Mouse (Mus musculus) granulocyte monocyte progenitor cell, adult 5-6 weeks (primary cell): ENCODE data around the gene Cd320. TPM values are rescaled to one million over a fixed set of nuclear protein-coding genes. Genes with fewer than 3 reads are reported as not detected.
A peak's percentile ranks its signal among the peaks of the same experiment; 100 is the strongest.
"Not testable (repeated sequence)": the region's sequence is repeated elsewhere in the genome, so short reads cannot be mapped to it uniquely, and the experiment has no call there.

ENCODE experiments used
- ATAC-seq: replicated peaks from 2 replicates; pipeline ENCODE4 v1.8.0; 2016; ENCODE audit warnings: mild to moderate bottlenecking, moderate TSS enrichment, inconsistent platforms; ENCODE audit not compliant: poor library complexity, severe bottlenecking
- total RNA-seq, 2 experiments: library from RNA; stranded (forward) in 1 of 2; stranded (reverse) in 1 of 2; fragments of 200-712, 200-1000 nt in 1 of 2; fragments of >200 nt in 1 of 2; fragmentation: Nextera tagmentation in 1 of 2; gene quantifications; 2 replicates each; pipeline ENCODE4 v1.2.3; 2014 to 2017

Cd320 gene
- total RNA-seq (2014; fragmentation: Nextera tagmentation) = 21.9 and 35.5 TPM in 2 replicates
- 20.3 and 31.3 TPM in 2 replicates for total RNA-seq (2017)

DNA sequence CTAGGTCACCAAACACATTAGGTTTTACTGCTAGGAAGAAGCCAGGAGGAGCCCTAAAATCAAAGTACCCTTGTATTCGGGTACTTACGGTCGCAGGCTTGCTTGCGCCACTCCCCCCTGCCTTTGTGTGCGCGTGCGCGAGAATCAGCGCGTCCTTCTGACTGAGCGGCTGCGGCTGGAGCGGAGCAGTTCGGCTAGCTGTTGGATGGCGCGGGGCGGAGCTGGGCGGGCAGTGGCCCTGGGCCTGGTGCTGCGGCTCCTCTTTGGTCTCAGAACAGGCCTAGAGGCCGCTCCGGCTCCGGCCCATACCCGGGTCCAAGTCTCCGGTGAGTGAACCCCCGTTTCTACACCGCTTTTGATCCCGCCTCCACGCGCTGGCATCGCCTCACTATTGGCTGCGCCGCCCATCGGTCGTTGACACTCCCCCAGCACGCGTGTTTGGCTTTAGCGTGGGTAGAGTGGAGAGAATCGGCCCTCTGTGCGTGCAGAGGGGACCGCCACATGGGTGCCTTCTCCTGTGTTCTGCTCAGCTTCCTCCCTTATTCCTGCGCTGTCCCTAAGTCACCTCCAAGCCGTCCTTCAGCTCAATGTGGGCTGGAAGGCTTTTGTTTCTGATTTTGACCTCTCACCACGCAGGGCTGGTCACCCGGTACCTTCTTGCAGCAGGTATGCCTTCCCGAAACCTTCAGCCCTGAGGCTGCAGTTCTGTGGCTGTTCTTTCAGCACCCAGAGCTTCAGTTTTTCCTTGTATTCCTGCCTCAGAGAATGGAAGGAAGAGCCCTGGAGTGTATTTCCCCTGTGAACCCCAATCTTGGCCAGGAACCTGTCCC, at the start of gene Cd320:
Gene Cd320, plus strand, starts transcription at position 126 of the 830 bp plus-strand sequence.
- peak; percentile 89 for ATAC-seq

DNA sequence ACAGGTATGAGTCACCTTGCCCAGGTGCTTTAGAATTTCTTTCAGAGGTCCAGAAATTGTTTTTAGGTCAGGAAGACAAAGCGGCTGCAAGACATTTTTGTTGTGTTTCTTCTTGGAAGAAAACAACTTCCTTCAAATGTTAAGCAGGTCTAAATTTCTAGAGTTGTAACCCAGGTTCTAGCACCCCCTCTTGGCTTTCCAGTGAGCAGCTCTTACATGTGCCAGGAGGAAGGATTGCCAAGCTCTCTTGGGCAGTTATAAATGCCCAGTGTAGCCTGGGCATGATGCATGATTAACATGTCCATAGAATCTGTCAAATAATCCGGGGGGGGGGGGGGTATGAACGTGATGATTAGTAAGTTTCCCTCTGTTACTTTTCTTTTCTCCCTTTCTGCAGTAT, 44.6 kb upstream of the Cd320 start:
- no peak for ATAC-seq

DNA sequence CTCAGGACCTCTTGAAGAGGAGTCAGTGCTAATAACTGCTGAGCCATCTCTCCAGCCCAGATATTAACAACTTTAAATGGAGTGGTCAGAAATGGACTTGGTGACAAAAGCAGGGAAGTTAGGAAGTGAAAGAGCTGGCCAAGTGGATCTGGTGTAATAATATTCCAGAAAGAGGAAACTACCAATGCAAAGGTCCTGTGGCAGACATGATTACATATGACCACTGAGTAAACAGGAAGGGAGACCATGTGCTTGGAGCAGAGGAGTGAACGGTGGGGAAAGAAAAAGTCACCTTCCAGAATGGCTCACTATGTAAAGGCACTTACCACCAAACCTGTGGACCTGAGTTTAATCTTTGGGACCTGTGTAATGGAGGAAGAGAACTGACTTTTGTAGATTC, 43.6 kb upstream of the Cd320 start:
- ATAC-seq = peak; percentile 85

DNA sequence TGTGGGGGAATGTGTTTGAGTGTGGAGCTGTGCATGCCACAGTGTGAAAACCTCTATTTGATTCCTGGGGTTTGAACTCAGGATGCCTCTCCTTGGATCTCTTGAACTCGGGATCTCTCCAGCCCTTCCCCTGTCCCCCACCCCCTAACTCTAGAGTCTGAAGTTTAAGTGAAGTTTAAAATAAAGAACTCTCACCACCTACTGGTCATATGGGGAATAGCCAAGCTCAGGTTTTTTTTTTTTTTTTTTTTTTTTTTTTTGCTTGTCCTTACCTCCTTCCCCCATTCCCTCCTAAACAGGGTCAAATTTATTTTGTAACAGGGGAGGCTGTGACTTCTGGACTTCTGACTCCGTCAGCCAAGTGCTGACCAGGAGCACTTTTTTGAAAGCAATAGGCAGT, 40.7 kb upstream of the Cd320 start:
- peak; percentile 55 for ATAC-seq

DNA sequence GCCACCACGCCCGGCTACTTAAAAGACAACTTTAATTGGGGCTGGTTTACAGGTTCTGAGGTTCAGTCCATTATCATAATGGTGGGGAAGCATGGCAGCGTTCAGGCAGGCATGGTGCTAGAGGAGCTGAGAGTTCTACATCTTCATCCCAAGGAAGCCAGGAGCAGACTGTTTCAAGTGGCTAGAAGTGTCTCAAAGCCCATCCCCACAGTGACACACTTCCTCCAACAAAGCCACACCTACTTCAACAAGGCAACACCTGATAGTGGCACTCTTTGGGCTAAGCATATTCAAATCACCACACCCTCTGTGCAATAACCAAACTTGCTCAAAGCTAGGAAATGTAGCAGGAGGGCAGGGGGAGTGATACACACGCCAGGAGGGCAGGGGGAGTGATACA, 38.7 kb upstream of the Cd320 start:
- ATAC-seq = 0 out of 2 replicates have a peak, but pooled peaks have one; percentile 22

DNA sequence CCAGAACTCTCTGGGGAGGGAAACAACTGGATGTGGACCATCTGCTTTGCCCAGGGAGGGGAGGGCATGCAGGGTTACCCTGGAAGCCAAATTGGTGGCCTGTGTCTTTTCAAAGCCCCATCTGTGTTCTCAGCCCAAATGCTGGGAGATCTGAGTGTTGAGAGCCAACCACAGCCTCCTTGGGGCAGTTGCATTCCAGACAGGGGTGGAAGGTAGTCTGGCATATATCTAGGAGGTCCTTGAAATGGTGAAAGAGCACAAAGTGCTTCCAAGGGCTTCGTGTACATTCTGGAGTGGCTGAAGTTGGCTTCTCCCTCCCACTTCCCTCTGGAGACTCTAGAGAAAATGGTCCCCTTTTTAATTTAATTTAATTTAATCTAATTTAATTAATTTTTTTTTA, 38.1 kb upstream of the Cd320 start:
- ATAC-seq = no peak

DNA sequence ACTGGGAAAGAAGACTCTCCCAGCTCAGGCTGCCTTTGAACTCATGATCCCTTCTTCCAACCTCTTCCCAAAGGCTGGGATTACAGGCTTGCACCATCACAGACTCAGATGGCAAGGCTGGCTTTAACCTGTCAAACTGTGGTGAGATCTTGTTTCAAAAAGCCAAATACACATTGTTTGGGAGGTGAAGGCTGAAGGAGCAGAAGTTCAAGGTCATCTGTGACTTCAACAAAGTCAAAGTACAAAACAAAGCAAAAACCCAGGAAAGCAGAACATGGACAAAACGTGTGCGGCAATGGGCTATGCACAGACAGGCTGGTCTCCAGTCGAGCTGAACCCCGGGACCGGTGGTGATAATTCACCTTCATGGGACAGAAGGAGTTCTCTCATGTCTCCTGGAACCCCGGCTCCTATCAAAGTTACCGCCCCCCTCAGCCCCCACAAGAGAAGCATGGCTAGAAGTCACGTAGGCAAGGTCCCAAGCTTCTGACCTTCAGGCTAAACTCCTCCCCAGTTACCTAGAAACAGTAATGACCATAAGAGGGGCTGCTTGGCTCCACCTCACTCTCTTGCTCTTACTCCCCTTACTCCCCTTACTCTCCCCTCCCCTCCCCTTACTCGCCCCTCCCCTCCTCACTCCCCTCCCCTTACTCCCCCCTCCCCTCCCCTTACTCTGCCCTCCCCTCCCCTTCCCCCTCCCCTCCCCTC, 35.6 kb upstream of the Cd320 start:
- no peak for ATAC-seq

DNA sequence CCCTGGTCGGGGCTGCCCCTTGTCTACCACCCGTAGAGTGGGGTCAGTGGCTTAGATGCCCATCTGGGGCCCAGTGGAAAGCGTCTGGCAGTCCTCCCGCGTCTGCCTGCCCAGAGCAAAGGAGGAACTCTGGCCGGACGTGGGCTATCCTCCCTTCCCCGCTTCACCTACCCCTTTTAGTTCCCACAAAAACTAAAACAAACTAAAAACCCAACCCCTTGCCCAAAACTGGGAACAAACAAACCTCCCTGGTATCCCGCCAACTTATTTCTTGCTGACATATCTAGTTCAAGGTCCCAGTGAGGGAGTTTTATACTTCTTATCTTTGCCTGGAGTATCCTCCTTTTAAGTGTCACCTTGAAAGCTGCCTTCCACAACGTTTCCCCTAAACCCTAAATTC, 34.7 kb upstream of the Cd320 start:
- ATAC-seq = no peak

DNA sequence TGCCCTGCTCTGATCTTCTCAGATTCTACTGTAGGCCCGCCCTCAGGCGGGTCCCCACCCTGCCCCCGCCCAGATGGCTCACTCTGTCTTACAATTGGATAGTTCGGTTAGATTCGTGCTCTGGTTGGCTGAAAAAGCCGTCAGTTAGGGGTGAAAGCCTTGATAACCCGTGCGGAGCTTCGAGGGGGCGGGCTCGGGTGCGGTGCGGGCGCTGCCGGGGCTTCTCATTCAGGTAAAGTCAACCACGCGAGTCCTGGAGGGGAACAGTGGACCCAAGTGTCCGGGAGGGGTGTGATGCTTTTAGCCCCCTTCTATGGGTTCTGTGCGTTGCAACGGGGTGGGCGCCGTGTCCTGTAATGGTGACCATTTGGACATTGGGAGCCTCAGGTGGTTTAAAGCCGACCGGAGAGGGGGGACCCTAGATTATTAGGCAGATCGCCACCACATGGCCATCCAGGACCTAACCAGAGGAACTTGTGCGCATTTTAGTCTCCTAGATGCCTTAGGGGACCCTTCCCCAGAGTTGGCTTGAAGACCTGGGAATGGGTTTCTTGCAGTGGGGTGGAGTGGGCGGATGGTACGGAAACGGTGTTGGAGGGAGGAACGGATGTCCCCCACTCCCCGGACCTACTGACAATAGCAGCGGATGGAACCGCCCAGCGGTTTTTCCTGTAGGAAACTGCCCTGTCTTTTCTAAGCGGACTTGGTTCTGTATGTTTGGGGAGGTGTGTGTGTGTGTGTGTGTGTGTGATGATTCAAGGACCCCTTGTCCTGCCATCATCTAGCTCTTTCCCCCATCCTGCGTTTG, 32.4 kb upstream of the Cd320 start, which contains the start of gene Kank3:
Gene Kank3, plus strand, starts transcription at position 186 of the 808 bp plus-strand sequence.
- ATAC-seq = peak; percentile 98

DNA sequence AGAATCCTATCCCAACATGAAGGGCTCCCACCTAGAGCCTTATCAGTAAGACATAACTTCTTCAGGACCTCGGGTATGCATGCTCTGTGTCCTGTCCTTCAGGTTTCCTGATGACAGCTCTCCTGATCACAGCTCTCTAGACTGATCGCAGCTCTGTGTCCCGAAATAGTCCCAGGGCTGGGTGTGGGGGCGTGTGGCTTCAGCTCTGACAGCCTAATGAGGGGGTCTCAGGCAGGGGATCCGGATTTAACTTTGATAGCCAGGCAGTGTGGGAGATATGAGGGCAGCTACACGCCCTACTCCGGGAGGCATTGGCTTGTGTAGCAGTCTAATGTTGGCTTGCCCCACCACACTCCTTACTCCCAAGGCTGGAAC, 31.8 kb upstream of the Cd320 start:
- no peak for ATAC-seq

DNA sequence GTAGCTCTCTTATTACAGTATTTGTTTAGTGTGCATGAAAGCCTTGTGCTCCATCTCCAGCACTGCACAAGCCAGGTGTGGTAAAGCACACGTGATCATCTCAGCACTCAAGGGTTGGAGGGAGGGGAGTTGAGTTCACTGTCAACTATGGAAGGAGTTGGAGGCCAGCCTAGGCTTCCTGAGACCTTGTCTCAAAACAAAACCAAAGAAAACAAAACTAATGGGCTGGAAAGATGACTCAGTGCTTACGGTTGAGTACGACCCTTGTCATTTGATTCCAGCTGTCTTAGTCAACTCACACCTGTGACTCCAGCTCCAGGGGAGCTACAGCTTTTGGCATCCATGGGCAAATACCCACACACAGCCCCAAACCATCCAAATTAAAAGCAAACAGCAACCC, 30.4 kb upstream of the Cd320 start:
- no peak for ATAC-seq

DNA sequence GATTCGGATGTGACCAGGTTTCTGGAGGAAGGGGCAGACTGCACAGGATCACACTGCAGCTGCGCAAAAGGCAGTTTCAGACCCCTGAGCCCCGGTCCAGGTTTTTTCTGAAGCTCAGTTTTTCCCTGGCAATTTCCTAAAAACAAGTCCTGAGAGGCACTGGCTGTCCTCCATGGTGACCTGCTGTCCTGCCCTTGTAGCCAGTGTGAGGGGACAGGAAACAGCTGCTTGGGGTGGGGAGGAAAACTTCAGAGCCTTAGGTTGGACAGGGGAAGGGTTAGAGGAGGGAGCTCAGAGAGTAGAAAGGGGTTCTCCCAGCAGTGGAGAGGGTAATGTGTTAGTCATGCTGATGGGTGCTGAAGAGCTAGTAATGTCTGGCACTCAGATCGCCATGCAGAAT, 29.9 kb upstream of the Cd320 start:
- no peak for ATAC-seq

DNA sequence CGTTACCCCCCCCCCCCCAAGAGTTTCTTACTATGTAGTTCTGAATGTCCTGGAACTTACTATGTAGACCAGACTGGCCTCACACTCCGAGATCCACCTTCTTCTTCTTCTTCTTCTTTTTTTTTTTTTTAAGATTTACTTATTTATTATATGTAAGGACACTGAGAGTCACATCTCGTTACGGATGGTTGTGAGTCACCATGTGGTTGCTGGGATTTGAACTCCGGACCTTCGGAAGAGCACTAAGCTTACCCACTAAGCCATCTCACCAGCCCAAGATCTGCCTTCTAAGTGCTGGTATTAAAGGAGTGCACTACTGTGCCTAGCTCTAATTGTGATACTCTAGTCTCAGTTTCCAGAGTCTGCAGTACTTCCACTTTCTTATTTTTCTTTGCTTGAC, 27.5 kb upstream of the Cd320 start:
- no peak for ATAC-seq

DNA sequence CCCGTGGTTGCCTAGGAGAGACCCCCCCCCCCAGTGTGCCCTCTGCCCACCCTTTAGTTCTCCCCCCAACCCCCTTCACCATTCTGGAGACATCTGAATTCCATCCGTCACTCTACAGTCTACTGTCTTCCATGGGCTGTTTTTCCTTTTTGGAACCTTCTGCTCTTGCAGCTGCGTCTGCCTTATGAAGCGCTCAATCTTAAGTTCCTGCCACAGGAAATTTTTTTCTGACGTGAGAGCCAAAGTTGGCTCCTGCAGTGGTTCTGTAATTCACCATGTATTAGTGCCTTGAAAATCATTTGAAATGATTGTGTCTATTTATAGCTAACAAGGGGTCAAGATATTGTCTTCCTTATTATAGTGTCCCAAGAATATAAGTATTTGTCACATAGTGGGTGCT, 26.3 kb upstream of the Cd320 start:
- no peak for ATAC-seq

DNA sequence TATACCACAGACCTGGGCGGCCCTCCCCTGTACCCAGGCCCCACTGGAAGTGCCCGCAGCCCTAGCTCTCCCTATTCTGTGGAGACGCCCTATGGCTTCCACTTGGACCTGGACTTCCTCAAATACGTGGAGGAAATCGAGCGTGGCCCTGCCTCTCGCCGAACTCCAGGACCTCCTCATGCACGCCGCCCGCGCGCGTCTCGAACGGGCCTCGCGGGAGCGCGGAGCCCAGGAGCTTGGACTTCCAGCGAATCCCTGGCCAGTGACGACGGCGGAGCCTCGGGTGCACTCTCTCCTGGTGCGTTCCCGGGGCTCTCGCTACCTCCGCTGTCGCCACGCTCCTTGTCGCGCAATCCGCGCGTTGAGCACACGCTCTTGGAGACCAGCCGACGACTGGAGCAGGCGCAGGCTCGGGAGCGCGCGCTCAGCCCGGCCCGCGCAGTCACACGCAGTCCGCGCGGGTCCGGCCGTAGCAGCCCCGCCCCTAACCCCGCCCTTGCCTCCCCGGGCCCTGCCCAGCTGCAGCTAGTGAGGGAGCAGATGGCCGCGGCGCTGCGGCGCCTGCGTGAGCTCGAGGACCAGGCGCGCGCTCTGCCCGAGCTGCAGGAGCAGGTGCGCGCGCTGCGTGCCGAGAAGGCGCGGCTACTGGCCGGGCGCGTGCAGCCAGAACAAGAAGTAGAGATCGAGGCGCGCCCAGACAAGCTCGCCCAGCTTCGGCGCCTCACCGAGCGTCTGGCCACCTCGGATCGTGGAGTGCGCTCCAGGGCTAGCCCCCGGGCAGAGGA, 25.5 kb upstream of the Cd320 start:
- peak; percentile 84 for ATAC-seq

DNA sequence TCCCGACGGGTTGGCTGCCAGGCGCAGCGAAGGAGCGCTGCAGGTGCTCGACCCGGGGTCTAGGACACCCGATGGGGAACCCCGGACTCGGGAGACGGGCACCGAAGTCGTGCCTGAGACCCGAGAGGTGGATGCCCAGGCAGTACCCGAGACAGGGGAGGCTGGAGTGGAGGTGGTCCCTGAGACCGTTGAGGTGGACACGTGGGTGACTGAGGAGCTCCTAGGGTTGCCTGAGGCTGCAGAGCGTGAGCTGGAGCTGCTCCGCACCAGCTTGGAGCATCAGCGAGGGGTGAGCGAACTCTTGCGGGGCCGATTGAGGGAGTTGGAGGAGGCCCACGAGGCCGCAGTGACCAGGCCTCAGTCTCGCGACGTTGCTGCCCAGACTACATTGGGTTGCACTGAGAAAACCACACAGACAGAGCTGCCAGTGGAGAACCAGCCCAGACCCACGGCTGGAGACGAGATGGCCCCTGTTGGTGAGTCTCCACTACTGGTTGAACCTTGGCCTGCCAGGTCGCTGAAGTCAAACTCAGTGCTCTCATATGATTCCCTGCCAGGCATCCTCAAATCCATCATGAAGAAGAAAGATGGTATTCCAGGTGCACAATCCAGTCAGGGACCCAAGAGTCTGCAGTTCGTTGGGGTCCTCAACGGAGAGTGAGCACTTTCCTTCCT, 24.8 kb upstream of the Cd320 start:
- ATAC-seq = peak; percentile 1; the same call in 1 of the 2 replicates

DNA sequence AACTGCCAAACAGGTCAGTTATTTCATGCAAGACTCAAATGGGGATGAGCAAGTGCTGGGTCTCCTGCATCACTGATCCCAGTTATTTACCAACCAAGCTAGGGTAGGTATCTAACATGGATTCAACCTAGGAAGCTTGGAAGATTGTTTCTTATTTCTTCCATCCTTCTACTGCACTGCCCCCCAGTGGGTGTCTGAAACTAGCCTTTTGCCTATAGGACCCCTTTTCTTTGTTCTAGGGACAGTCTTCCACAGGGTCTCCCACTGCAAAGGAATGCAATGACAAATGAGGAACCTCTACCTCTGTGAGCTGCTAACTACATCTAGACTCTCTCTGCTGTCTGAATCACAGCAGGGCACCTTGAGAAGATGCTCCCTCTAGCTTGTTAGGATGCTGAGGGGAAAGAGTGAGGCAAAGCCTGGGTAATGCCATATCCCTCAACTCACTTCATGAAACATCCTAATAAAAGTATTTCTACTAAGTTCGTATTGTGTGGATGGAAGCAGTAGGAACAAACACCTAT, 20.4 kb upstream of the Cd320 start:
- no peak for ATAC-seq

DNA sequence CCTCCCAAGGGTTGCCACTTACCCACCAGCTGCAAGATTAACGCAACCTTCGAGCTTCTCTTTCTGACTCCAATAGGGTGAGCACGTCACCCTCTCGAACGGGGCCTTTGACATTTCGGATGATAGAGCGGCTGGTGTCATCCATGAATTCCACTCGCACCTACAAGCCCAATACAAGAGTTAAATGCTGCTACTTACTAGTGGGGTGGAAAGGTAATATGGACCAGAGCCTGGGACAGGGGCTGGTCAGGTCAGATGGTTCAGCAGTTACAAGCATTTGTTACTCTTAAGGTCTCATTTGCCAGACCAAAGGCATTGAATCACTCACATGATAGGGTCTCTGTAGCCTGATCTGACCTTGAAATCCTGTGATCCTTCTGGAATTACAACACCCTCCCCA, 19.7 kb upstream of the Cd320 start:
- ATAC-seq = not testable (repeated sequence)
